Mouse (Mus musculus) inflammation-experienced regulatory T-cells, adult 6 months (primary cell): ENCODE data around the gene Ccdc97. TPM values are rescaled to one million over a fixed set of nuclear protein-coding genes. Genes with fewer than 3 reads are reported as not detected.
"Not testable (repeated sequence)": the region's sequence is repeated elsewhere in the genome, so short reads cannot be mapped to it uniquely, and the experiment has no call there.

Source experiments
- ATAC-seq: one replicate; pipeline ENCODE4 v1.8.0; 2017
- polyA plus RNA-seq, 3 experiments: library from polyadenylated mRNA; unstranded; fragments of 100-300 nt; shearing (Covaris generic); gene quantifications; one replicate each; pipeline ENCODE4 v1.2.1; 2017

The Ccdc97 gene
- 10 to 100 TPM; 41.2 to 45.8 (median 45.8) TPM for polyA plus RNA-seq

DNA sequence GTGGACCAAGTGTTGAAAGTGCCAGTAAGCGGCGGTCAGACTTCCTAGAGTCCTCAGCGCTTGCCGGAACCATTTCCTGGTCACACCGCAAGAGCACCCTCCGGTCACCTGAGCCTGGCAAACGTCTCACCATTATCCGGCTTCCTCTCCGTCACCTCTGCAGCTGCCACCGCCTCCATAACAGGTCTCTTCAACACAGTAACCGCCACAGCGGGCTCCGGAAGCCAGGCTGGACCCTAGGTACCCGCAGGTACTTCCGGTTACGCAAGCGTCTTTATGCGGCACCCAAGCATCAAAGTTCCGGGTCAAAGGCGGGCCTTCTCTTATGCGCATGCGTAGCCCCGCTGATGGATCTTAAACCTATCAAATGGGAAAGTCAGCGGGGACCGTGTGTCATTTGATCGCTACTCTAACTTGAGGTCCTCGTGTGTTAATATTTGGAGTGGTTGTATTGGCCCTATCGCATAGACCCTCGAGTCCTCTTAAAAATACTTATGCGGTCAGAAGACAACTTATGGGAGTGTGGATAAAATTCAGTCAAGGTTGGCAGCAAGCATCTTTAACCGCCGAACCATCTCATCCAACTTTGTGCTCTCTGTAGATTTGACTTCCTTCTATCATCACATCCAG lies at the start of gene Ccdc97:
Gene Ccdc97 (minus strand): TSS at position 301 of the 630 bp plus-strand sequence.
- peak; percentile 95 for ATAC-seq

- no peak for ATAC-seq
These were observed 49.3 kb upstream of the Ccdc97 start for GRCm38 (mm10) chr7:25768229-25768628.

DNA sequence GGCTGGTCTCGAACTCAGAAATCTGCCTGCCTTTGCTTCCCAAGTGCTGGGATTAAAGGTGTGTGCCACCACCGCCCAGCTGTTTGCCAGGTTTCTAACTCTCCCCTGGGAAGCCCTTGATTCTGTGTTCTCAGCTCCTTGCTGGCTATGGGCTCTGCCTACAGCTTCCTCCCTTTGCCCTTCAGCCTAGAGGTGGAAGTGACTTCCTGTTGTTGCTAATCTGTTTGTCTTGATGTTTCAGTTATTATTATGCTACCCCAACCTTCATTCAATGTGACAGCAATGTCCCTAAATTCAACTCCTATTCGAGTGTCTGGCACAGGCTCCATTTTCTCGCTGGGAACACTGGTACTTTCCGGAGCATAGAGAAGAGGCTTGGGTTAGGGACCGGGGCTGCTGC lies 47.2 kb upstream of the Ccdc97 start:
- ATAC-seq = peak; percentile 64

GRCm38 (mm10) chr7:25764221-25764620 lies 45.3 kb upstream of the Ccdc97 start:
- no peak for ATAC-seq

GRCm38 (mm10) chr7:25763678-25764077 lies 44.8 kb upstream of the Ccdc97 start:
- ATAC-seq = no peak

DNA sequence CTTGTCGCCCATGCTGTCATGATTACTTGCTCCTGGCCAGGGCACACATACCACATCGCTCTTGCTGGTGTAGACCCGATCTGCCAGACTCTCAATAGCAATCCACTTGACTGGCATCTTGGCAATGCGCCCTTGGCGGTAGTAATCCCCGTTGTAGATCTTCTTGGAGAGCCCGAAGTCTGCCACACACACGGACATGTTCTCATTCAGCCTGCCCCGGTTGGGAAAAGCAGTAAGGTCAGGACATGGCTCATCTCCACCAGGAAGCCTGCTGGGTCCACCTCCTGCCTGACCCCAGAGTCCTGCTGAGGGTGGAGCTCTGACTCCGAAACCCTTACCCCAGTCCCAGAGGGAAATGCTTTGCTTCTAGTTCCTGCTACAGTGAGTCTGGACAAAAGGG lies 42.5 kb upstream of the Ccdc97 start:
- no peak for ATAC-seq

DNA sequence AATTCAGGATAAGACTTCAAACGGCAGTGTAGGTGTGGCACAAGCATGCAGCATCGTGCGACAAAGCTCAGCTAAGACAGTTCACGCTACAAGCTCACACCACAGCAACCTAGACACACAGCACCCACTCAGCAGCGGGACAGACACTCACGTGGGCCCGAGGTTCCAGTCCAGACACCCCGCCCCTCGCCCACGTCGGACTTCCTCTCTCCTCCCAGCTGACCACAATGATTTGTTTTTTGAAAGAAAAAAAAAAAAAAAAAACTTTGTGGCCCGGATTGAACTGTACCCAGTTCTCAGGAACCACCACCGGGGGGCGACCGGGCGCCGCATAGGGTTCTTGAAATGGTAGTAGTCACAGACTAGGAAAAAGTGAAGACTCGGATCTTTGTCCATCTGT lies 37.1 kb upstream of the Ccdc97 start:
- peak; percentile 52 for ATAC-seq

DNA sequence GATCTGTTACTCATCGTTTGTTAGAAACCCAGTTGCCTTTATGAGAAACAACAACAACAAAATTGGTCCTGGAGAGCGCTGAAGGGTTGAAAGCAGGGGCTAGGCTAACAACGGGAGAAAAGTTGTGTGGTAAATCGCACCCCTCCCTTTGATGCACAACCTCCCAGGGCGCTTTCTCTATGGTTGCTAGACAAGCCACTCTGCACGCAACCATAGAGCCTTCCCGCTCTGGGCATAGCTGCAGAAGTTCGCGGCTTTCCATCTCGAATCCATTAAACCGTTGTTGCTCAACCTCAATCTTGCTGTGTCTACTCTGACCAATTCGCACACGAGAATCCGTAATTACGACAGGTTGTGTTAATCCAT lies 36.6 kb upstream of the Ccdc97 start:
- ATAC-seq = peak; percentile 33

- ATAC-seq = peak; percentile 76
These were observed 36.0 kb upstream of the Ccdc97 start, which contains the start of gene Hnrnpul1 for GRCm38 (mm10) chr7:25754738-25755467. TSS of gene Hnrnpul1 (minus strand) at chr7:25754757.

DNA sequence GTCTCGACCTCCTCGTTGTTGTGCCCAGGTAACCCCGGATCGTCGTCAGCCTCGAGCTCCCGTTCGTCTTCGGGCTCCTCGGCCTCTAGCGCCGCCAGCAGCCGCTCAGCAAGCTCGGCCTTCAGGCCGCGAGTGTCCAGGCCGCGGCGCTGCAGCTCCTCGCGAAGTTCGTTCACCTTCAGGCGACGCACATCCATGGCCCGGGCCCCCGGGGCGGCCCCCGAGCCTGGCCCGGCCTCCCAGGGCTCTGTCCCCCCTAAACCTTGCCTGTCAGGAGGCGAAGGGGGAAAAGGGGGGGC lies 35.5 kb upstream of the Ccdc97 start:
- no peak for ATAC-seq

GRCm38 (mm10) chr7:25753643-25754438 lies 35.0 kb upstream of the Ccdc97 start:
- ATAC-seq = no peak

GRCm38 (mm10) chr7:25753076-25753475 lies 34.2 kb upstream of the Ccdc97 start:
- no peak for ATAC-seq

DNA sequence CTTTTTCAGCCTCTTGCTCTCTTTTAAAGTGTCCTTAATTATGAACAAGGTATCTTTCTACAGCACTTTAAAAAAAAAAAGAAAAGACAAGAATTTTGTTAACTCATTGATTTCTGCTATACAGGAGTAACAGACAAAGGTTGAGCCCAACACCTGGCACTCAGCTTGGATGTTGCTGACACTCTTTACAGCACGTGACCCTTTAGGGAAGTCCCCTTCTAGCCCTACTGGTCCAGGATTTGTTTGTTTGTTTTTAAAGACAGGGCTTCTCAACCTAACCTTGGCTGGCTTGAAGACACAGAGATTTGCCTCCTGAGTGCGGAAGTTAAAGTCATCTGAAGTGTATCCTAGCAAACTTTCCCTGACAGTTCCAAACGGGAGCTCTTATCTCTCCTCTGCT lies 28.0 kb upstream of the Ccdc97 start:
- ATAC-seq = peak; percentile 32

DNA sequence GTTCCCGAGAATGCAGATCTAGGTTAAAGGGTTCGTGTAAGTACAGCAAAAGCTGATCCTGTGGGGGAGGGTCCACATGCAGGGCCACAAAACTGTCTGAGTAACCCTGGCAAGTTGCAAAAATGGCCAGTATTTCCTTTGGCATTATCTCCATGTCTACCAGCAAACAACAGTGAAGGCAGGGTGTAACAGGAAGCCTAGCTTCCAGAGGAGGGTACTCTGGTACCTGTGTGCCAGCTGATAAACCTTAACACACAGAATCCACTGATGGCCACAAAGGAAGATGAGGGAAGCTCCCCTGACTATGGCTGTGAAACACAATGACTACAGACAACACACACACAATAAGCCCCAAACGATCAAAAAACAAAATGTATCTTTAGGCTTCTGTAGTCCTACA lies 19.4 kb upstream of the Ccdc97 start:
- ATAC-seq = no peak

DNA sequence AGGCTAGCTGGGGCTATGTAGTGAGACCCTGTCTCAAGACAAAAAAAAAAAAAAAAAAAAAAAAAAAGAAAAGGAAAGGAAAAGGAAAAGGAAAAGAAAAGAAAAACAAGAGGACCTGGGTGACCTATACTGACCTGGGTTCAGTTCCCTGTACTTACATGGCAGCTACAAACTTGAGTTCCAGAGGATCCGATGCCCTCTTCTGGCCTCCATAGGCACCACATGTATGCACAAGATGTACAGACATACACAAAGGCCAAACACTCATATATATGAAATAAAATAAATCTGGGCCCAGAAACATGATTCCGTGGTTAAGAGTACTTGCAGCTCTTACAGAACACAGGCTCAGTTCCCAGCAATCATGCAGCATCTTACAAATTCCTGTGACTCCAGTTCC lies 18.0 kb upstream of the Ccdc97 start:
- ATAC-seq = no peak

DNA sequence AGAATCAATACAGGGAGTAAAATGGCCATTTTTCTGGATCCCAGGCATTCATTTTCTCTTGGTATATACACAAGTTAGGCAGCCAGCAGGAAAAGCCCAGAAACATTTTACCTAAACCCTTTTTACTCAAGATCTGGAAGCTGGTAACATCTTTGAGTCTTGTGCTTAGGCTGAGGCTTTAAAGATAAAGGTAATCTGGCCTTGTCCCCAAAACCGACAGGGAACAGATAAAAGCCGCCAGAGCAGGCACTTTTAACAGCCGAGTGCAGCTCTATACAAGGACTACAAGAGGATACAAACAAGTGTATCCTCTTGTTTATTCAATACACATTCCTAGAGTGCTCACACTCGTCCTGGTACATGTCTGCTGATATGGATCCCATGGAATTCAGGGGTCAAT lies 16.1 kb upstream of the Ccdc97 start:
- no peak for ATAC-seq

- no peak for ATAC-seq
These were observed 12.6 kb upstream of the Ccdc97 start for GRCm38 (mm10) chr7:25731294-25732055.

DNA sequence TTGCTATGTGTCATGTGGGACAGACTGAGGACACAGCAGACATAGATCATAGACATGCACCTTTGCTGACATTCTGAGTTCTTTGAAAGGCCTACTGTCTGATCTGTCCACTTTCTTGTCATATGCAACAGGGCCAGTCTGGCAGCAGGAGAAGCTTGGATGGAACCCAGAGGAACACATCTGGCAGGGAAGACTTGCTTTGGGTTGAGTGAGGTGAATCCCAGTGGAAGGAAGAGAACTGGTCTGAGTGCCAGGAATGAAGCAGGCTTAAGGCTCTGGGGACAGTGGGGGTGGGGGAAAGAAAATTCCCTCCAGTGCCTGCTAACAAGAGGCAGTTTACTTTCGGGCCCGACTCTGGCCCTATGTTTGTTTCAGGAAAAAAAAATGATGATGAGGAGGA lies 11.0 kb upstream of the Ccdc97 start:
- no peak for ATAC-seq

DNA sequence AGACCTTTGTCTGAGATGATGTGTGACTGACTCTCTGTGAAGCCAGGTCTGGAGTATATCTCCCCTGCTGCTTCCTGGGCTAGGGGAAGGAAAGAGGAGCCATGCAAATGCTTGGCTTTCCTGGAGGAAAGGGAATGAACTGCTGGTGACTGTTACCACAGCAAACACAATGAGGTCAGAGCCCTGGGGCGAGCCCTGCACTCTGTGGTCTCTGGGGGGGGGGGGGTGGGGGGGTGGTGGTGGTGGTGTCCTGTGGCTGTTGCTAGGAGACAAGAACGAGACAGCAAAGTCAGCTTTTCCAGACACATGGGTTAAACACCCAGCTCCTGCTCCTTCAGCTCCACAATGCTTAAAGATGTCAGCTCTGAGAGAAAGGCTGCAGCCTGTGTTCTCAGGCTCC lies 10.5 kb upstream of the Ccdc97 start:
- no peak for ATAC-seq

DNA sequence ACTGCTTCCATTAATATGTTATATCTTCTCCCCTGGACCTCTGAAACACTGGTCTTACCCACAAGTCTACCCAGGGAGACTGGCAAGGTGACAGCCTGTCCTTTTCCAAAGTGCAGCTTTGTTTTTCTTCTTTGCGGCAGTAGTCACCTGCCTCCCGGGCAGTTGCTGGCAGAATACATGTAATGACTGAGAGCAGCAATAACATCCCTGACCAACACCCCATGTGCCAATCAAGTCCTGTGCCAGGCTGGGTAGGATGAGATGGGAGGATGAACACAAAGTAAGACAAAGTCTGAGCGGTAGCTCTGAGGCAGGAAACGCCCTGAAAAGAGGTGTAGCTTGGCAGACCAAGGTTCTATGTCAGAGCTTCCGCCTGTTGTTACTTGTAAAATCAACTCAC lies 8.9 kb upstream of the Ccdc97 start:
- no peak for ATAC-seq

- no peak for ATAC-seq
These were observed 7.0 kb upstream of the Ccdc97 start for GRCm38 (mm10) chr7:25725886-25726285.

DNA sequence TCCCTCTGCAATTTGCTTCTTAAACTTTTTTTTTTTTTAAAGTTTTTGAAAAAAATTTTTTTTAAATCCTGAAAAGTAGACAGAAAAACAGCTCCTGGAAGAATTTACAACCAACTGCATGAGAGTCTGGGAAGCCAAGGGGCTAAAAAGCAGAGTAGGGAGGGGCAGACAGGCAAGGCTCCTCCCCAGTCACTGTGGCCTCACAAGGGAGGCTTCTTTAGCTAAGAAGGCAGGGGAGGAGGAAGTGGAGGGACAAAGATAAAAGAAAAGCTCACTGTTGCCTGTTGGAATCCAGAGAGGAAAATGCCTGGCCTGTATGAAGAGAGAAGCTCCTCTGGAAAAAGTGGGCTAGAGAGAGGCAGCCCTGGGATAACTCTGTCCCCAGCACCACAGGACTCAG lies 2.9 kb upstream of the Ccdc97 start:
- ATAC-seq = not testable (repeated sequence)

DNA sequence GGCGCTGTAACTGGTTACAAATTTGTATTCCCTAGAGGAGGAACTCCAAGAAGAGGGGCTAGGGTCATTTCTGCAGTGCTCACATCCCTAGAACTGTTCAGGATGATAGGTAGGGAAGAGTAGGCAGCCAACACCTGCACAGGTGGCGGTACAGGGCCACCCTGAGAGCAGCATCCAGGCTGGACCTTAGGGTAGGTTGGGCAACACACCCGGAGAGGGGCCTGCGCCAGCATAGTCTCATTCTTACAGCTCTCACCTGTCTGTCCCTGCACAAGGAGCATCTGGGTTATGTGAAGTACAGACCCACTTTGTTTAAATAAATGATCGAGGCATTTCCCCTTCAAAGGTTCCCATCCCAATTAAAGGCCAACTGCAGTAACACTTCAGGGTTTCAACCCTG lies 1.9 kb upstream of the Ccdc97 start:
- no peak for ATAC-seq
